Mouse (Mus musculus) left cerebral cortex, adult 8-10 months (tissue): ENCODE data around the gene Stk11ip. TPM values are rescaled to one million over a fixed set of nuclear protein-coding genes. Genes with fewer than 3 reads are reported as not detected.

ENCODE experiments used
- DNase-seq, 2 experiments: peaks; one replicate each; pipeline ENCODE4 v3.0.0; 2022; ENCODE audit warnings: low spot score in 2 of 2
- total RNA-seq, 4 experiments: library from RNA; stranded (reverse); gene quantifications; 2 replicates each; pipeline ENCODE4 v1.2.4; 2022

Stk11ip gene
- total RNA-seq, 4 experiments from 2014 or later, result 28.0 to 34.1 (median 32.2) TPM

DNA sequence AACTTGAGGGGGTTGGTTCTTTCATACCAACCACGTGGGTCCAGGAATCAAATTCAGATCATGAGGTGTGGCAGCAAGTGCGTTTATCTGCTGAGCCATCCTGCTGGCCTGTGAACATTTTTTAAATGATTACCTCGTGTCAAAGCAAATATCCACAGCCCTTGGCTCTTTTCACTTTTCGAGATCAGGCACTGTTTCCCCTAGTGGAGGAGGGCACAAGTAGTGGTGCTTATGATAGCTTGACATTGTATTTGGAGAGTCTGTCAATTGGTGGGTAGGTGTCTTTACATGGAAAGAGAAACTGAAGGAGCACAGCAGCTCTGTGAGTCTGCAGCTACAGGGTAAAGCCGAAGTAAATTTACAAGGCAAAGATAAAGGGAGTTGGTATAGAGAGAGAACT is 43.6 kb downstream of the Stk11ip start:
- DNase-seq, result no peak

DNA sequence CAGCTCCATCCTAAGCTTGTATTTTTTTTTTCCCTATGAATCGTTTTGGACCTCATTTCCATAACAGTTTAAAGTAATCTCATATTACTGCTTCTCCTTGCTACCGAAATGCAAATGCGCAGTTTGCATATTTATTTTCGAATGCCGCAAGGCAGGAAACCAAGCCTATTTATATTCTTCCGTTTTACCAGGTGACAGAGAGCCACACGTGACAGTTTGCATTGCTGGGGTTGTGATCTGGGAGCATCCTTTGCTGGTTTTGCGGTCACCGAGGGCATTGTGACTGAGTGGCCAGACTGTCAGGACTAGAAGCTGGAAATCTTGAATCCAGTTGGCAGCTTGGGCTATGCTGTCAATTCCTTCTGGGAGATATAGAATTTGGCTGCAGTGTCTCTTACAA is 44.3 kb downstream of the Stk11ip start:
- DNase-seq, result no peak

DNA sequence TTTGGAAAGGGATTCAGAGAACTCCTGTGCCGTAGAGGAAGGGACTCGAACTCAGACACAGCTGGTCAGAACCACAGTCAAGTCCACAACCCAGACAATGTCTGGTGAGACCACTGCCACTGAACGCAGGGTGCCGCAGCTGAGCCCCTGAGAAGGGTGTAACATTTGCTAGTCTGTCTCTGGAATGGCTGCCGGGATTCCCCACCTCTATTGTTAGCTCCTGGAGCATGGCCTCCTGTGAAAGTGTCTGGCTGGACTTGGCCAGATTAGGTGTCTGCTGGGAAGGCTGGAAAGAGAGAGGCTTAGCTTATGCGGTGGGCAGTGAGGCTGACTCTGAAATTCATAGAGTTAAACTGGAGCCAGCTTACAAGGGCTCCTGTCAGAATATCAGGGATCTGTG is 49.1 kb downstream of the Stk11ip start:
- DNase-seq, result no peak

DNA sequence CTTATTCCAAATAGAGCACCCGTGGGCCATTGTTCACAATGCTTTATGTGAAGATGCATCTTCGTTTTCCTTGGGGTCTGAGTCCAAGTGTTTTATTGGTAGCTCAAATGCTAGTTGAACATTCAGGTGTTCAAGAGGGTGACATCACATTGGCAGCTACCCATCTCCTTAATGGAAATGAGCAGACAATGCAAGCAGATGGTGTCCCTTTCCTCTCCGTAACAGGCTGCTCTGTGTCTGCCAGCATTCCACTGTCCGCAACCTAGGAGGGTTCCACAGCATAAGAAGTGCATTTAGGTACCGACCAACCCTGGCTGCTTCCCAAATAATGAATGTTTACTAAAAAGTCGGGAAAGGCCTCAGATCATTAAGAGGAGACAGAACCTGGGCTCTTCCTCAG is 51.4 kb downstream of the Stk11ip start:
- no peak for DNase-seq

DNA sequence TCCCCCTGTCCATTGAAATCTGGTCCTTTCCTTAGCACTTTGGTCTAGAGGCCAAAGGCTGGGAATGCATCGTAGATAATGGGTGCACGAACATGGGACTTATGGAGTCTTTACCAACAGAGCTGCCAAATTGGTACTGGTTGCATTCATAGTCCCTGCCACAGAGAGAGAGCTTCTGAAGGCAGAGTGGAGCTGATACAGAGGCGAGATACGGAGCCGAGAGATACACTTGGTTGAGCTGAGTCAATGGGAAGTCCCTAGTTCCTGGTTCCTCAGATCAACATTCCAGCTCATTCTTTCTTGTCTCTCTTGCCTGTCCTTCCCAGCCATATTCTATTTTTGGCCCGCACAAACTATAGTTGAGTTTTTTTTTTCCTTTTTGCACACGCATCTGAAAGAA is 52.4 kb downstream of the Stk11ip start:
- no peak for DNase-seq

DNA sequence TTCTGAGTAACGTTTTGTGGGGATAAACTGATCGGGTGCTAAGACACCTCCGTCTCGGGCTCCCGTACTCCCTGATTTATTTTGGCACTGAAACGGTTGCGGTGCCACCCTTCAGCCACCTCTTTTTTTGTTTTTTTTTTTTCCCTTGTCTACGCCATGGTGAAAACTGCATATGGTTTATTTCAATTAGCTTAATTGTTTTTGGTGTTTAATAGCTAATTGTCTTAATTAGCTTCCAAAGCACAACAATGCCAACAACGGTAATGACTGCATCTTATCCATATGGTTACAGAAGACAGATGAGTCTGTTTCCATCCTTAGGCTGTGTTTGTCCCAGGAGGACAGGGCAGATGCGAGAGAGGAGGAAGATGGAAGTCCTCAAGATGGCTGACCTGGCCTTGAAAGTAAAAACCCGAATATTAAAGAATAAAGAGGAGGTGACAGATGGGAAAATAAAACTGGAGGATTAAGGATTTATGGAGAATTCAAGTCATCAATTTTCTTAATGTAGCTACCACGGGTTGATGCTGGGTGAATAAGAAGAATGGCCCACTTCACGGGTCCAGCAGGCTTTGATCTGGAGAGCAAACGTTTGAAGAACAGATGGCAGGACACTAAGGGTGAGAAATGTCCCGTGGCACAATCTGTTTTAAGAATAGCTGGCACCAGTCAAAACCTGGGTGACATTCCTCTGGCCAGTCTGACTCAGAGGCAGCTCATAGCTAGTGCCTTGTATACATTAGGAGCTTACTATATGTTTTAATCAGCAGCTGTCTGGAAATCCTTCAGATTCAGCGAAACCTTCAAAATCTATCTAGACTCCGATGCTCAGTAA is 53.4 kb downstream of the Stk11ip start:
- DNase-seq, result no peak

DNA sequence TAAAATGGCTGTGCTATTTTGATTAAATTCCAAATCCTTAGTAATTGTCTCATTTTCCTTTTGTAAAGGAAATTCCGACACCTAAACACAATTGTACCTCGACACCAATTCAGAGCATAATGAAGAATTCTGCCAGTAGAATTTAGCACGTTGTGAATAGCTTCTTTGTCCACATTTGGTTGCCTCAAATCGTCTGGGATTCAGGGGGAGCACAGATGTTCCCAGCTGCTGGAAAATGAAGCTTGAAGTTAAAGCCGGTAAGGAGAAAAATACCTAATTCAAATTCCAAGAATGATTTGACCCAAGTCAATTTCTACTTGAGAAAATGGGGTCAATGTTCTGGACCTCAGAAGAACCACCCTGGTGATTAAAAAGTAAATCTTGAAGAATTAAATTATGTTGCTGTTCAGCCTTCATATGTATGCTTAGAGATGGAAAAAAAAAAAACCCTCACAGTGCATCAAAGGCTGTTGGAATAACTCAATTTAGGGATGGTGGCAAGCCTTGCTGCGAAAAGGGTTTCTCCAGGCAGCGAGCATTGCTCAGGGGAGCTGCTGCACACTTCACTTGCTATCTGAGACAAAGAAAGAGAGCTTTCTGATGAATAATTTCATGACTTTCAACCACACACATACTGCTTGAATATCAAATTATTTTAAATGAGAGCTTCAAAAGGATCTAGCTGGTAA is 60.8 kb downstream of the Stk11ip start:
- no peak for DNase-seq

DNA sequence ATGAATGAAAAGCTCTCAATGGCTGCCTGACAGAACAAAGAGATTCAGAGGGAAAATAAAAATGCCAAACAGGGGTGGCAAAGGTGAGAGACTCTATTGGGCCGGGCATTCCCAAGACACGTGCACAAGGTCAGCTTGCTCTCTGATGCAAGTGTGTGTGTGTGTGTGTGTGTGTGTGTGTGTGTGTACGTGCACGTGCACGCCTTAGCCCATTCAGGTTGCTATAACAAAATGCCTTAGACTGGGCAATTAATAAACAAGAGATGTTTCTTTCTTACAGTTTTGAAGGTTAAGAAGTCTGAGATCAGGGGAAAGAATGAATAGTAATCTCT is 61.3 kb downstream of the Stk11ip start:
- no peak for DNase-seq

DNA sequence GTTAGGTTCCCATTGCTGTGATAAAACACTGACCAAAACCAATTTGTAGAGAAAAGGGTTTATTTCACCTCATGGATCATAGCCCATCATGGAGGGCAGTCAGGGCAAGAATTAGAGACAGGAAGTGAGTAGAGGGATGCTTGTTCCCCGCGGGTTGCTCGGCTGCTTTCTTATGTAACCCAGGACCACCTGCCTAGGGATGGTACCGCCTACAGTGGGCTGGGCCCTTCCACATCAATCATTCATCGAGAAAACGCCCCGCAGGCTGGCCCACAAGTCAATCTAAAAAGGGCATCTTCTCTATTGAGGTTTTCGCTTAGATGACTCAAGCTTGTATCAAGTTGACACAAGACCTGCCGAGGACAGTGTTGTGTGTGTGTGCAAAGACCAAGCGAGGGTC is 61.7 kb downstream of the Stk11ip start:
- no peak for DNase-seq

DNA sequence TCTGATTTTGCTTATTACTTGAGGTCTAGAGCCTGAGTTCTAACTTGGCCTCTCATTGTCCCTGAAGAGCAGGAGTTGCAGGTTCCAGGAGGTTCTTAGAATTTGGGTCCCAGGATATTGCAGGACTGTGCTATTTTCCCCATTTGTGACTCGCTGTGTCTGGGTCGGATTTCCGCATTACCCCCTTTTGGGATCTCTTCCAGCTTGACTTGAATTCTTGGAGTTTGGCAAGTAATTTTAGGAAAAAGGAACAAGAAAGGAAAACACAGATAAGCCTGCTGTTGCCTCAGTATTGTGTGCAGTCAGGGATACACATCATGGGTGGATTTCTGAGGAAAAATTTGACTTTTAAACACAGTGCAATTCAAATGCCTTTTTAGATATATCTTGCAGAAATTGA is 65.5 kb downstream of the Stk11ip start:
- DNase-seq, result no peak

Other genes with a start within 250 kb of the Stk11ip start
- gene Resp18, start 243.1 kb upstream of the Stk11ip start, total RNA-seq, result 100 to 1,000 TPM; 166 to 203 (median 173) TPM
- gene Dnpep, start 203.5 kb upstream of the Stk11ip start, total RNA-seq, result 10 to 100 TPM; 56.5 to 63.2 (median 59.7) TPM
- 1 to 10 TPM in 3 of 4 experiments, under 1 TPM in 1; 0.89 to 2.9 (median 1.8) TPM for gene Des, start 161.2 kb upstream of the Stk11ip start, total RNA-seq
- gene Speg, start 146.2 kb upstream of the Stk11ip start, total RNA-seq, result 100 to 1,000 TPM; 177 to 190 (median 187) TPM
- gene Gmppa, start 85.6 kb upstream of the Stk11ip start, total RNA-seq, result 10 to 100 TPM; 48.0 to 64.9 (median 62.3) TPM
- 10 to 100 TPM; 21.5 to 26.7 (median 25.1) TPM for gene Asic4, start 71.1 kb upstream of the Stk11ip start, total RNA-seq
- gene Chpf, start 42.2 kb upstream of the Stk11ip start, total RNA-seq, result 10 to 100 TPM; 76.6 to 84.3 (median 80.0) TPM
- gene Tmem198, start 42.0 kb upstream of the Stk11ip start, total RNA-seq, result 10 to 100 TPM; 62.4 to 70.5 (median 64.8) TPM
- gene Obsl1, start 15.1 kb upstream of the Stk11ip start, total RNA-seq, result 10 to 100 TPM; 25.9 to 30.7 (median 28.7) TPM
- 10 to 100 TPM; 18.8 to 24.0 (median 21.0) TPM for gene Inha, start 14.5 kb upstream of the Stk11ip start, total RNA-seq
- gene Slc4a3, start 24.7 kb downstream of the Stk11ip start, total RNA-seq, result 100 to 1,000 TPM; 166 to 199 (median 181) TPM